Mouse (Mus musculus): ENCODE results near the gene Sncg. TPM values are rescaled to one million over a fixed set of nuclear protein-coding genes. Genes with fewer than 3 reads are reported as not detected.

Gene Sncg
- total and polyA plus RNA-seq, 2 experiments from 2014 or later = 0.31 to 0.92 TPM

DNA sequence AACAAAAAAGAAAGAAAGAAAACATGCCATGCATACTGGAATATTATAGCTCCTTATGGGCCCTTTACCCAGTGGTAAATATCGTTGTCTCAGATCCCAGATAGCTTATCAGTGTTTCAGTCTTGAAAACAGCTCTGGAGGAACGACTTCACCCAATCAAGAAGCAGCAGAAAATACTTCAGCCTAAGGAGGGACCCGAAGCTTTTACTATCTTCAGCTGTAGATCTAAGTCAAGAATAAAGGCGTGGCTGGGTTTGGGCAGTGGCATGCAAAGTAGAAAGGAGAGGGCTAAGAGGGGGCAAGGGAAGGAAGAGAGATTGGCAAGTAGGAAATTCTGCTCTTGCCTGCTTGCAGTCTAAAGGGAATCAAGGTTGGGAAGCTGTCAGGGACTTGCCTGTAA is 12.5 kb downstream of the Sncg start:
- H3K4me2 ChIP-seq (ENCODE audit: low read depth, low read length) = no peak overlapping the region
- 44% methylated on average over 4 of the region's 4 CpGs for WGBS
- TF ChIP-seq EP300 (IDR thresholded peaks at IDR 0.05; ENCODE audit: low read depth) (no peak), CTCF (IDR thresholded peaks at IDR 0.05; ENCODE audit: low read depth) (no peak)
- no peaks in the 10 kb centered on the region for H3K36me3 ChIP-seq (replicated peaks; ENCODE audit: control insufficient read depth, insufficient read depth, low read length)
- no peaks in the 10 kb centered on the region for H3K27me3 ChIP-seq (ENCODE audit: control insufficient read depth, insufficient read depth, low read length)
- H3K9ac ChIP-seq (replicated peaks; ENCODE audit: low read depth, low read length) = no peak overlapping the region
- no peaks in the 10 kb centered on the region for H3K9me3 ChIP-seq (replicated peaks; ENCODE audit: control insufficient read depth, low read length)
- no peak overlapping the region for H3K4me3 ChIP-seq (ENCODE audit: low read depth, low read length)
- no peaks in the 10 kb centered on the region for H3K4me1 ChIP-seq (ENCODE audit: control insufficient read depth, insufficient read depth)
- no peak overlapping the region for H3K27ac ChIP-seq (ENCODE audit: low read depth)
- ATAC-seq (ENCODE audit: insufficient read depth, low read depth) (no peak), DNase-seq (ENCODE audit: low spot score) (no peak)

DNA sequence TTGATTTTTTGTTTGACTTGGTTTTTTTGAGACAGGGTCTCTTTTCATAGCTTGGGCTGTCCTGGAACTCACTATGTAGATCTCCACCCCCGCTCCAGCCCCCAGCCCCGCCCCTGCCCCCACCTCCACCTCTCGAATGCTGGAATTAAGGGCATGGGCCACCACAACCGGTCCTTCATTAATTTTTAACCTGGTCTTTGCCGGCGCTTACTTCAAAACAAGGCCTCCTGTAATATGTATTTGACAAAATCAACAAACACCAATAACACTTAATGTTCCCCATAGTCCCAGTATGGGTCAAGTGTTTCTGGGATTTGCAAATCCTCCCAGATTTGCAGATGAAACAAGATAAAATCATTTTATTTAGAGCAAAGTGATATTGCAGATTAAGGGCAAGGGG is 14.3 kb downstream of the Sncg start:
- Histone ChIP-seq H3K4me2 (ENCODE audit: low read depth, low read length) (no peak overlapping the region), H3K4me3 (ENCODE audit: low read depth, low read length) (no peak overlapping the region), H3K27me3 (ENCODE audit: control insufficient read depth, insufficient read depth, low read length) (no peaks in the 10 kb centered on the region), H3K9me3 (replicated peaks; ENCODE audit: control insufficient read depth, low read length) (no peaks in the 10 kb centered on the region), H3K36me3 (replicated peaks; ENCODE audit: control insufficient read depth, insufficient read depth, low read length) (no peaks in the 10 kb centered on the region), H3K4me1 (ENCODE audit: control insufficient read depth, insufficient read depth) (no peaks in the 10 kb centered on the region), H3K9ac (replicated peaks; ENCODE audit: low read depth, low read length) (no peak overlapping the region), H3K27ac (ENCODE audit: low read depth) (no peak overlapping the region)
- DNase-seq (ENCODE audit: low spot score) (no peak), ATAC-seq (ENCODE audit: insufficient read depth, low read depth) (no peak)
- 65% methylated on average over 6 of the region's 6 CpGs for WGBS
- no peak for TF ChIP-seq CTCF (IDR thresholded peaks at IDR 0.05; ENCODE audit: low read depth)

- no peak overlapping the region for H3K27ac ChIP-seq (ENCODE audit: low read depth)
- WGBS = 43% methylated on average over 5 of the region's 5 CpGs
- no peak overlapping the region for H3K4me2 ChIP-seq (ENCODE audit: low read depth, low read length)
- ATAC-seq (ENCODE audit: insufficient read depth, low read depth) (no peak), DNase-seq (ENCODE audit: low spot score) (no peak)
- H3K9me3 ChIP-seq (replicated peaks; ENCODE audit: control insufficient read depth, low read length) = no peaks in the 10 kb centered on the region
- TF ChIP-seq CTCF (IDR thresholded peaks at IDR 0.05; ENCODE audit: low read depth) (no peak), EP300 (IDR thresholded peaks at IDR 0.05; ENCODE audit: low read depth) (no peak)
- H3K27me3 ChIP-seq (ENCODE audit: control insufficient read depth, insufficient read depth, low read length) = no peaks in the 10 kb centered on the region
- no peaks in the 10 kb centered on the region for H3K36me3 ChIP-seq (replicated peaks; ENCODE audit: control insufficient read depth, insufficient read depth, low read length)
- no peak overlapping the region for H3K4me3 ChIP-seq (ENCODE audit: low read depth, low read length)
- H3K4me1 ChIP-seq (ENCODE audit: control insufficient read depth, insufficient read depth) = no peaks in the 10 kb centered on the region
- H3K9ac ChIP-seq (replicated peaks; ENCODE audit: low read depth, low read length) = no peak overlapping the region
Observed at GRCm38 (mm10) chr14:34359676-34360244, 14.8 kb downstream of the Sncg start.

DNA sequence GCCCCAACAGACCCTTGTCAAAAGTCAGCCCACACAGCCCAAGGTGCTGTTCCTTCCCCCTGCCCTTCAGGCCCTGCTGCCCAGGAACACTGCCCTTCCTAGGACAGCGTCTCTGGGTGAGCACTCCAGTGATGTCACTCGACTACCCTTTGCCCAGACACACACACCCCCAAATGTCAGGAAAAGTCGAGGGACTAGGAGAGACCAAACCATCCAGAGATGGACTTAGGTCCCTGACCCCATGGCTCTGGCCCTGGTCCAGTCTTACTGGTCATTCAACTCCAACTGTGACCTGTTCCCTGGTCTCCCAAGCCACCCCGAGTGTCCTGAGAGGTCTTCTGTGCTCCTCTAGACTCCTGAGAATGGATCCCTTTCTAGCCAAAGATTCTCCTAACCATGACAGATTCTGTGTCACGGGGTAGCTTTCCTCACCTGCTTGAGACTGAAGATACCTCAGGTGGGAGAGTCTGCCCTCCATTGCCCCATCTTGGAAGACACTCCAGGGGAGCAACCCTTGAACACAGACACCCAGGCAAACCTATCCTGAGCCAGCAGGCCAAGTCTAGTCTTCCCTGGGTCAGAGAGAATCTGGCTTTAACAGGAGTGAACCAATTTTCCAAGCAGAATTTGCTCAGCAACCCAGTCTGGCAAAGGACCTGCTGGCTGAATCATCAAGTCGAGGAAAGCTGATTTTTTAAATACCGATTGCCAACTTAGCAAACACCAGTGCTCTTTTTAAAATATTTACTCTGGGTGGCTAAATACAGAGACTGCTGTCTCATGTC is 16.7 kb downstream of the Sncg start:
- no peaks in the 10 kb centered on the region for H3K4me1 ChIP-seq (ENCODE audit: control insufficient read depth, insufficient read depth)
- H3K9ac ChIP-seq (replicated peaks; ENCODE audit: low read depth, low read length) = no peak overlapping the region
- WGBS = 67% methylated on average over 7 of the region's 7 CpGs
- no peak overlapping the region for H3K27ac ChIP-seq (ENCODE audit: low read depth)
- DNase-seq (ENCODE audit: low spot score) = no peak
- no peaks in the 10 kb centered on the region for H3K9me3 ChIP-seq (replicated peaks; ENCODE audit: control insufficient read depth, low read length)
- no peaks in the 10 kb centered on the region for H3K27me3 ChIP-seq (ENCODE audit: control insufficient read depth, insufficient read depth, low read length)
- TF ChIP-seq EP300 (IDR thresholded peaks at IDR 0.05; ENCODE audit: low read depth) (no peak), CTCF (IDR thresholded peaks at IDR 0.05; ENCODE audit: low read depth) (no peak)
- H3K4me3 ChIP-seq (ENCODE audit: low read depth, low read length) = no peak overlapping the region
- no peak for ATAC-seq (ENCODE audit: insufficient read depth, low read depth)
- H3K36me3 ChIP-seq (replicated peaks; ENCODE audit: control insufficient read depth, insufficient read depth, low read length) = no peaks in the 10 kb centered on the region
- H3K4me2 ChIP-seq (ENCODE audit: low read depth, low read length) = no peak overlapping the region

DNA sequence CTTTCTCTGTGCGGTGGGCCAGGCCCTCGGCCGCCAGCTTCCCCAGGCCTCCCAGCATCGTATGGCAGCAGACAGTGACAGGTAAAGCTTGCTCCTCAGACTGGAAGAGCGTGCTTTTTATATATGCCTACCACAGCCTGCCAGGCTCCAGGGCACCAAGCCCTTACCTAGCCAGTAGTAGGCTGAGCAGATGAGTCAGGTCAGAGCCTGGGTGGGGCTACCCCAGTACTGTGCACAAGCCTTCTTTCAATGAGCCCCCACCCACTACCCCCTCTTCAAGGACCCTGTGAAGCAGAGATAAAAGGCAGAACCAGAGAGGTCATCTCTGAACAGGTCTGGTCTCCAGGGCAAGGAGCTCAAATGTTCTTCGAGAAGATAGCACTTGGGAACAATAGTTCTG is 19.3 kb downstream of the Sncg start, which contains the start of gene Fam25c:
Gene Fam25c, minus strand, starts transcription at position 133 of the 400 bp plus-strand sequence.
- DNase-seq (ENCODE audit: low spot score) (no peak), ATAC-seq (ENCODE audit: insufficient read depth, low read depth) (no peak)
- Histone ChIP-seq H3K27me3 (ENCODE audit: control insufficient read depth, insufficient read depth, low read length) (no peaks in the 10 kb centered on the region), H3K9ac (replicated peaks; ENCODE audit: low read depth, low read length) (no peak within 1 kb of the TSS), H3K4me1 (ENCODE audit: control insufficient read depth, insufficient read depth) (no peaks in the 10 kb centered on the region), H3K4me2 (ENCODE audit: low read depth, low read length) (no peak within 1 kb of the TSS), H3K36me3 (replicated peaks; ENCODE audit: control insufficient read depth, insufficient read depth, low read length) (no peaks in the 10 kb centered on the region), H3K27ac (ENCODE audit: low read depth) (no peak within 1 kb of the TSS), H3K4me3 (ENCODE audit: low read depth, low read length) (no peak within 1 kb of the TSS), H3K9me3 (replicated peaks; ENCODE audit: control insufficient read depth, low read length) (no peaks in the 10 kb centered on the region)
- TF ChIP-seq EP300 (IDR thresholded peaks at IDR 0.05; ENCODE audit: low read depth) (no peak), CTCF (IDR thresholded peaks at IDR 0.05; ENCODE audit: low read depth) (no peak)
- 74% methylated on average over 6 of the region's 6 CpGs for WGBS

All from heart, postnatal 0 days (tissue).